Mouse (Mus musculus): ENCODE measurements around the gene Smarca2. TPM values are rescaled to one million over a fixed set of nuclear protein-coding genes. Genes with fewer than 3 reads are reported as not detected.

Smarca2 gene
- polyA plus RNA-seq, 1 experiment from 2014 or later, result 46.3 TPM

DNA sequence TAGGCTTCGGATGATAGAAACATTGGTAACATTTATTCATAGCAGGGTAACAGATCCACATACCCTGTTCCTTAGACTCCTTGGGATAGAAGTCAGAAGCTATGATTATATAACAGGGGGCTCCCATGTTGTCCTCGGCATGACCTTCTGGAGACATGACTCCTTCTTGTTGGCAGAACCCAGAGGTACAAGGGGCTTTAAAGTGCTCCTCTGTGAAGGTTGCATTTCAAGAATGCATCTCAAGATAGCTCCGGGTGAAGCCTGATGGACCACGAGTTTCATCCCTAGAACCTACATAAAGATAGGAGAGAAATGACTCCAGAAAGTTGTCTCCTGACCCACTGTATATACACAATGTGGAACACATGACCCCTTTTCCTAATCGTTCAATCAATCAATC lies 27.4 kb downstream of the Smarca2 start:
- DNase-seq (ENCODE audit: low spot score) (no peak), ATAC-seq (no peak)
- TF ChIP-seq CTCF (IDR thresholded peaks at IDR 0.05) (no peak), EP300 (IDR thresholded peaks at IDR 0.05) (no peak)
- no peaks in the 10 kb centered on the region for H3K4me1 ChIP-seq (ENCODE audit: insufficient read depth, low read depth, low read length)
- H3K9ac ChIP-seq (replicated peaks; ENCODE audit: low read depth), result no peak overlapping the region
- H3K4me3 ChIP-seq (ENCODE audit: low read depth, low read length), result no peak overlapping the region
- H3K27ac ChIP-seq (ENCODE audit: low read length), result no peak overlapping the region
- H3K4me2 ChIP-seq (replicated peaks; ENCODE audit: low read depth, low read length), result no peak overlapping the region
- WGBS, result 75% methylated on average over 5 of the region's 5 CpGs
- no peaks in the 10 kb centered on the region for H3K27me3 ChIP-seq (replicated peaks; ENCODE audit: insufficient read depth, low read length)
- H3K9me3 ChIP-seq (ENCODE audit: low read length), result no peaks in the 10 kb centered on the region
- peaks cover 14% of the 10 kb centered on the region; the same call in 1 of the 2 replicates for H3K36me3 ChIP-seq (ENCODE audit: insufficient read depth, low read length)

DNA sequence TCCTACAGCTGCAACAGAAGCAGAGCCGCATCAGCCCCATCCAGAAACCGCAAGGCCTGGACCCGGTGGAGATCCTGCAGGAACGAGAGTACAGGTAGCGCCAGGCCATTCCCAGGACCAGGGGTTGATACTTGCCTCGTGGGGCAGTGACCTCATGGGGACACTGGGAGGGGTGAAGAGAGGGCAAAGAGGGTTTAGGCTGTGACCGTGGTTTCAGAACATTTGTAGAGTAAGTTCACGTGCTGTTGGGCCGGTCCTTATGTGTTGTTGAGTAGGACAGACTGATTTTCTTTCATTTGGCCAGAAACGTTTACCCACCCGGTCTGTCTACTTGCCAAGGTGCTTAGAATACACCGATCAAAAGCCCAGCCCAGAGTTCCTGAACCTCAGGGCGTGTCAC lies 35.7 kb downstream of the Smarca2 start:
- ATAC-seq (no peak), DNase-seq (ENCODE audit: low spot score) (no peak)
- Histone ChIP-seq H3K27me3 (replicated peaks; ENCODE audit: insufficient read depth, low read length) (no peaks in the 10 kb centered on the region), H3K27ac (ENCODE audit: low read length) (no peak overlapping the region), H3K4me1 (ENCODE audit: insufficient read depth, low read depth, low read length) (no peaks in the 10 kb centered on the region), H3K4me2 (replicated peaks; ENCODE audit: low read depth, low read length) (no peak overlapping the region), H3K36me3 (ENCODE audit: insufficient read depth, low read length) (peaks cover 14% of the 10 kb centered on the region), H3K9me3 (ENCODE audit: low read length) (no peaks in the 10 kb centered on the region), H3K4me3 (ENCODE audit: low read depth, low read length) (no peak overlapping the region), H3K9ac (replicated peaks; ENCODE audit: low read depth) (no peak overlapping the region)
- 83% methylated on average over 13 of the region's 13 CpGs for WGBS
- no peak for TF ChIP-seq CTCF (IDR thresholded peaks at IDR 0.05)

- Histone ChIP-seq H3K9me3 (ENCODE audit: low read length) (no peaks in the 10 kb centered on the region), H3K4me1 (ENCODE audit: insufficient read depth, low read depth, low read length) (no peaks in the 10 kb centered on the region), H3K27ac (ENCODE audit: low read length) (no peak overlapping the region), H3K9ac (replicated peaks; ENCODE audit: low read depth) (no peak overlapping the region), H3K36me3 (ENCODE audit: insufficient read depth, low read length) (peaks cover 14% of the 10 kb centered on the region), H3K27me3 (replicated peaks; ENCODE audit: insufficient read depth, low read length) (no peaks in the 10 kb centered on the region), H3K4me3 (ENCODE audit: low read depth, low read length) (no peak overlapping the region), H3K4me2 (replicated peaks; ENCODE audit: low read depth, low read length) (no peak overlapping the region)
- DNase-seq (ENCODE audit: low spot score), result no peak
- 55% methylated on average over 10 of the region's 10 CpGs for WGBS
- ATAC-seq, result no peak
- TF ChIP-seq EP300 (IDR thresholded peaks at IDR 0.05) (no peak), CTCF (IDR thresholded peaks at IDR 0.05) (no peak)
Observed at GRCm38 (mm10) chr19:26641269-26641668, 36.4 kb downstream of the Smarca2 start.

GRCm38 (mm10) chr19:26643011-26643410 lies 38.2 kb downstream of the Smarca2 start:
- H3K4me3 ChIP-seq (ENCODE audit: low read depth, low read length), result no peak overlapping the region
- DNase-seq (ENCODE audit: low spot score) (no peak), ATAC-seq (no peak)
- WGBS, result 56% methylated on average over 4 of the region's 4 CpGs
- no peak overlapping the region for H3K9ac ChIP-seq (replicated peaks; ENCODE audit: low read depth)
- H3K27me3 ChIP-seq (replicated peaks; ENCODE audit: insufficient read depth, low read length), result no peaks in the 10 kb centered on the region
- no peaks in the 10 kb centered on the region for H3K9me3 ChIP-seq (ENCODE audit: low read length)
- H3K4me2 ChIP-seq (replicated peaks; ENCODE audit: low read depth, low read length), result no peak overlapping the region
- H3K27ac ChIP-seq (ENCODE audit: low read length), result no peak overlapping the region
- no peak for TF ChIP-seq CTCF (IDR thresholded peaks at IDR 0.05)
- 0 out of 2 replicates have a peak, but pooled peaks have one; percentile 17 for TF ChIP-seq EP300 (IDR thresholded peaks at IDR 0.05)
- H3K4me1 ChIP-seq (ENCODE audit: insufficient read depth, low read depth, low read length), result no peaks in the 10 kb centered on the region
- H3K36me3 ChIP-seq (ENCODE audit: insufficient read depth, low read length), result peaks cover 10% of the 10 kb centered on the region

DNA sequence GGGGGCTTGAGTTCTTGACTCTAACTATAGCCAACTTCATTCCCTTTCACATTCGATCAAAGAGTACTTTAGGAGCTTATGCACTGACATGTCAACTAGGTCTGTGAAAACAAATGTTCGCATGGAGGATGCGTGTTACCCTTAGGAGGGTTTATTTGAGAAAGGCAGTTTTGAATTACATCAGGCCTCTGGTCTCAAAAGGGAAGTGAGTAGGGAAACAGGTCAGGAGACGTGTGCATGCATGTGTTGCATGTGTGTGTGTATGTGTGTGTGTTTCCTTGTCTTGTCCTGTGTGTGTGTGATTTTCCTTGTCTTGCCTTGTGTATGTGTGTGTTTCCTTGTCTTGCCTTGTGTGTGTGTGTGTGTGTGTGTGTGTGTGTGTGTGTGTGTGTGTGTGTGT lies 39.1 kb downstream of the Smarca2 start:
- no peak for DNase-seq (ENCODE audit: low spot score)
- no peaks in the 10 kb centered on the region for H3K9me3 ChIP-seq (ENCODE audit: low read length)

DNA sequence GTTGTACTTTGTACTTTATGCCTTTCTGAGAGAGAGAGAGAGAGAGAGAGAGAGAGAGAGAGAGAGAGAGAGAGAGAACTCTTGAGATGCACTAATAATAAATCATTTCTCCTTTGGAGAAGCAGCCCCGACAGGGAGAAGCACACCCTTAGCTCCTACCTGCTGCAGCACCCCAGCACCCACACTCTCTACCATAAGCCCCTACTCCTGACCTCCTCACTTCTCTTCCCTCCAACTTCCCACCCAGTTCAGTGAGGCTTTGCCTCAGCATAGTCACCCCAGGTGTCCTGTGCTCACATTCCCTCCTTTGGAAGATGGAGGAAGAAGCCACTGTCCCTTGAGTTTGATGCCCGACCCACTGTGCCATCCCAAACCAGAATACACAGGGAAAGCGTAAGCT lies 40.2 kb downstream of the Smarca2 start:
- WGBS, result 73% methylated on average over 3 of the region's 3 CpGs
- H3K27ac ChIP-seq (ENCODE audit: low read length), result no peak overlapping the region
- no peaks in the 10 kb centered on the region for H3K27me3 ChIP-seq (replicated peaks; ENCODE audit: insufficient read depth, low read length)
- no peak overlapping the region for H3K9ac ChIP-seq (replicated peaks; ENCODE audit: low read depth)
- H3K4me1 ChIP-seq (ENCODE audit: insufficient read depth, low read depth, low read length), result no peaks in the 10 kb centered on the region
- H3K4me3 ChIP-seq (ENCODE audit: low read depth, low read length), result no peak overlapping the region
- no peak overlapping the region for H3K4me2 ChIP-seq (replicated peaks; ENCODE audit: low read depth, low read length)
- ATAC-seq, result no peak
- TF ChIP-seq EP300 (IDR thresholded peaks at IDR 0.05), result no peak
- no peak for TF ChIP-seq CTCF (IDR thresholded peaks at IDR 0.05)
- peaks cover 16% of the 10 kb centered on the region for H3K36me3 ChIP-seq (ENCODE audit: insufficient read depth, low read length)
- no peaks in the 10 kb centered on the region for H3K9me3 ChIP-seq (ENCODE audit: low read length)
- DNase-seq (ENCODE audit: low spot score), result no peak

More for the DNA sequence above, 39.1 kb downstream of the Smarca2 start:
- H3K4me3 ChIP-seq (ENCODE audit: low read depth, low read length), result no peak overlapping the region
- ATAC-seq, result no peak
- peaks cover 13% of the 10 kb centered on the region for H3K36me3 ChIP-seq (ENCODE audit: insufficient read depth, low read length)
- no peaks in the 10 kb centered on the region for H3K27me3 ChIP-seq (replicated peaks; ENCODE audit: insufficient read depth, low read length)
- H3K4me1 ChIP-seq (ENCODE audit: insufficient read depth, low read depth, low read length), result no peaks in the 10 kb centered on the region
- TF ChIP-seq CTCF (IDR thresholded peaks at IDR 0.05) (no peak), EP300 (IDR thresholded peaks at IDR 0.05) (no peak)
- H3K9ac ChIP-seq (replicated peaks; ENCODE audit: low read depth), result no peak overlapping the region
- no peak overlapping the region for H3K4me2 ChIP-seq (replicated peaks; ENCODE audit: low read depth, low read length)
- 77% methylated on average over 4 of the region's 4 CpGs for WGBS
- H3K27ac ChIP-seq (ENCODE audit: low read length), result no peak overlapping the region

- Histone ChIP-seq H3K9me3 (ENCODE audit: low read length) (no peaks in the 10 kb centered on the region), H3K4me3 (ENCODE audit: low read depth, low read length) (no peak overlapping the region), H3K9ac (replicated peaks; ENCODE audit: low read depth) (no peak overlapping the region), H3K4me2 (replicated peaks; ENCODE audit: low read depth, low read length) (no peak overlapping the region), H3K4me1 (ENCODE audit: insufficient read depth, low read depth, low read length) (no peaks in the 10 kb centered on the region), H3K36me3 (ENCODE audit: insufficient read depth, low read length) (peaks cover 10% of the 10 kb centered on the region; the same call in 1 of the 2 replicates), H3K27me3 (replicated peaks; ENCODE audit: insufficient read depth, low read length) (no peaks in the 10 kb centered on the region), H3K27ac (ENCODE audit: low read length) (no peak overlapping the region)
- 22% methylated on average over 2 of the region's 2 CpGs for WGBS
- ATAC-seq (no peak), DNase-seq (ENCODE audit: low spot score) (no peak)
- TF ChIP-seq EP300 (IDR thresholded peaks at IDR 0.05), result no peak
- no peak for TF ChIP-seq CTCF (IDR thresholded peaks at IDR 0.05)
Observed at GRCm38 (mm10) chr19:26646128-26646527, 41.3 kb downstream of the Smarca2 start.
